Mouse (Mus musculus) kidney, adult 2 months (tissue): Measurements from ENCODE around the gene Samm50.

Source experiments
- CTCF ChIP-seq: fragments of 200-500 bp; conservative IDR thresholded peaks from 2 replicates; pipeline ENCODE4 v1.5.1; 2011; ENCODE audit warnings: low read depth, mild to moderate bottlenecking, control low read depth, low read length, moderate library complexity, mixed read lengths; ENCODE audit not compliant: insufficient read depth, insufficient read length
- POLR2A ChIP-seq: fragments of 200-500 bp; IDR thresholded peaks from one replicate; pipeline ENCODE4 v1.6.1; 2011; ENCODE audit warnings: low read depth, low read length, control low read depth

DNA sequence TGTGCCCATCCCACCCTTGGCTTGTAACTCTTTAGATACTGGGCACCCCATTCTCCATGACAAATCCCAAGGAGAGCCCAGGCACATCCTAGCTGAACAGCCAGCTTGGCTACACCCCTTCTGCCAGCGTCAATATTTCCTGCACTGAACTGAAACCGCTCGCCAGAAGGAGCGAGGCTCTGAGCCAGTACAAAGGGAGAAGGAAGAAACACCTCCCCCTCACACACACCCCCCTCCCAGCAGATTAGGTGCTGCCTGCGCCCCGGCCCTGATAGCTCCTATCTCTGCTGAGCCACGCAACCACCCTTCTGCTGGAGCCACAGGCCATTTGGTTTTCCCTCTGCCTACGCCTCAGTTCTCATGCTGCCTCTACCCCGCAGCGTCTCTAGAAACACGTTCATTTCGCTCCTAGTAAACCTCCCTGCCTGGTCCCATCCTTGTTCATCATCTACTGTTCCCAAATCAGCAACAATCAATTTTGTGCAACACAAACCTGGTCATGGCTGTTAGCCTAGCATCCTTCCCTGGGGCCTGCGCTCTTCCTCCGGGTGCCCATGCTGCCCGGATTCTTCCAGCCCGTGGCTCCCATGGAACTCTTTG is 39.2 kb downstream of the Samm50 start:
- TF ChIP-seq CTCF (no peak), POLR2A (no peak)
